Mouse (Mus musculus) kidney, postnatal 4 days (tissue): ENCODE data around the gene Ccl21a.
"Not testable (repeated sequence)": the region's sequence is repeated elsewhere in the genome, so short reads cannot be mapped to it uniquely, and the experiment has no call there.

Experiments
- DNase-seq, 2 experiments: peaks; one replicate each; pipeline ENCODE4 v3.0.0; 2021; ENCODE audit warnings: mixed read lengths in 2 of 2

The Ccl21a gene

DNA sequence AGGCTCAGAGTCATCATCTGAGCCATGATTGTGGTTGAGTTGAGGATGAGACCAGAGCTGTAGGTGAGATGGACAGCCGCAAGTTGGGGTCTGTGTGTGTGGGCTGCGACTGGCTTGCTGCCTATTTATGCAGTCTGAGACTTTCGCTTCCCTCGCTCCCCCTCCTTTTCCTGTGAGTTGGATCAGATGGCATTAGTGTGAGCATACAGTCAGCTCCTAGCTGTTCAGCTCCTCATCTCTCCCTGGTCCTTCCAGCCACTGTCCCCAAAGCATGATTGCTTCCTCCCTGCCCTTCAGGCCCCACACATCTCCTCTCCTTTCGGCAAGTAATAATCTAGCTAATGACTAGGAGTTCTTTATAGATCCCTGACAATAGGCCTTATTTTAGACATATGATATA, at the start of gene Ccl21a:
Gene Ccl21a, minus strand, starts transcription at position 101 of the 400 bp plus-strand sequence.
- not testable (repeated sequence) for DNase-seq

- DNase-seq, result not testable (repeated sequence)
Observed at GRCm38 (mm10) chr4:42756477-42756876, 17.3 kb downstream of the Ccl21a start, which contains the start of gene Ccl19. Gene Ccl19 (minus strand): TSS chr4:42756577.

DNA sequence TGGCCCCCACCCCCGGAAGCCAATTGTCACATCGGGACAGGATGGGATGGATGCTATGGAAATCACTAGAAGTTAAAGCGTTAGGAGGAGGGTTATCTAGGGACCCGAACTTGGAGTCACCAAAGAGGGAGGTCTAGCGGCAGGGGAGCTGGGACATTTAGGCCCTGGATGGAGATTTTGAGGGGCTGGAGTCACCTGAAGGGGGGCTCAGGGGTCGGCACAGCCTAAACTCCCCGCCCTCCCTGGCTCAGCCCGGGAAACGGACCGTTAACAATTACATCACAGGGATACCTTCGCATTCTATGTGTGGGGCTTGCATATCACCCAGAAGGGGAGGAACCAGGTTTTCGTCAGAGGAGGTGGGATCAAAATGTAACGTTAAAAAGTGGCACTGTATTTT, 38.5 kb downstream of the Ccl21a start, which contains the start of gene 4930578G10Rik:
Gene 4930578G10Rik, plus strand, starts transcription at position 301 of the 400 bp plus-strand sequence.
- DNase-seq, result not testable (repeated sequence)
